Mouse (Mus musculus): ENCODE data around the gene Uba5. TPM values are rescaled to one million over a fixed set of nuclear protein-coding genes. Genes with fewer than 3 reads are reported as not detected.

Gene Uba5
- polyA plus RNA-seq, 1 experiment from 2014 or later: 50.4 TPM

DNA sequence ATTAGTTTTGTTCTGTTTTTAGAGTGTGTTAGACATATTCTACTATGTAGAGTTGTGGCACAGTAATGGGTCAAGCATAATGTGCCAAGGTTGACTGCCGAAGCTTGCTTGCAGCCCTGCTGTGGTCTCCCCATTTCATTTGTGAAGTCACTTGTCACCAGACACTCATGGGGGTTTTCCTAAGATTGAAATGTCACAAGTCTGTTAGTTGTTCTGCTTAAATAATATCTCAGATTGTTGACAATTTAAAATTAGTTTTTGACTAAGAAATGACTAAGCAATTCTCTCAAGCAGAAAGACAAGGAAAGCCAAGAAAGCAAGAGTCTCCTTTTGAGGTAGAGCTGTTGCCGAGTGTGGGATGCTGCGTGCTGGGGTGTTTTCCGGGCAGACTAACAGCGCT lies 30.0 kb upstream of the Uba5 start:
- Histone ChIP-seq H3K9me3 (no peaks in the 10 kb centered on the region), H3K4me1 (peaks cover 9% of the 10 kb centered on the region), H3K4me3 (no peak overlapping the region), H3K27me3 (no peaks in the 10 kb centered on the region), H3K27ac (no peak overlapping the region), H3K4me2 (no peak overlapping the region), H3K9ac (no peak overlapping the region), H3K36me3 (no peaks in the 10 kb centered on the region)
- 89% methylated on average over 5 of the region's 5 CpGs for WGBS
- no peak for ATAC-seq (ENCODE audit: borderline replicate concordance, extremely low read depth, low FRiP score, low TSS enrichment)

- no peaks in the 10 kb centered on the region for H3K27me3 ChIP-seq
- peak; percentile 55; the same call in 1 of the 2 replicates for ATAC-seq (ENCODE audit: borderline replicate concordance, extremely low read depth, low FRiP score, low TSS enrichment)
- H3K4me1 ChIP-seq: peaks cover 10% of the 10 kb centered on the region
- peak overlapping the region; percentile 75 for H3K27ac ChIP-seq
- 38% methylated on average over 8 of the region's 8 CpGs for WGBS
- H3K4me3 ChIP-seq: no peak overlapping the region
- H3K9me3 ChIP-seq: no peaks in the 10 kb centered on the region
- H3K9ac ChIP-seq: no peak overlapping the region
- no peaks in the 10 kb centered on the region for H3K36me3 ChIP-seq
- H3K4me2 ChIP-seq: 0 out of 2 replicates have a peak overlapping the region, but pooled peaks have one; percentile 1
These were observed 25.6 kb upstream of the Uba5 start for GRCm38 (mm10) chr9:104088555-104088954.

GRCm38 (mm10) chr9:104085730-104086429 lies 22.9 kb upstream of the Uba5 start:
- H3K4me1 ChIP-seq: peaks cover 10% of the 10 kb centered on the region
- H3K9ac ChIP-seq: no peak overlapping the region
- no peaks in the 10 kb centered on the region for H3K36me3 ChIP-seq
- H3K4me2 ChIP-seq: no peak overlapping the region
- H3K4me3 ChIP-seq: no peak overlapping the region
- no peaks in the 10 kb centered on the region for H3K27me3 ChIP-seq
- H3K9me3 ChIP-seq: no peaks in the 10 kb centered on the region
- H3K27ac ChIP-seq: no peak overlapping the region
- WGBS: 58% methylated on average over 4 of the region's 4 CpGs
- ATAC-seq (ENCODE audit: borderline replicate concordance, extremely low read depth, low FRiP score, low TSS enrichment): no peak

- H3K4me1 ChIP-seq: no peaks in the 10 kb centered on the region
- no peak overlapping the region for H3K9ac ChIP-seq
- H3K27me3 ChIP-seq: no peaks in the 10 kb centered on the region
- no peak overlapping the region for H3K4me3 ChIP-seq
- H3K36me3 ChIP-seq: no peaks in the 10 kb centered on the region
- H3K9me3 ChIP-seq: no peaks in the 10 kb centered on the region
- 70% methylated on average over 3 of the region's 3 CpGs for WGBS
- H3K4me2 ChIP-seq: no peak overlapping the region
- no peak for ATAC-seq (ENCODE audit: borderline replicate concordance, extremely low read depth, low FRiP score, low TSS enrichment)
- H3K27ac ChIP-seq: no peak overlapping the region
These were observed 17.1 kb upstream of the Uba5 start for GRCm38 (mm10) chr9:104080038-104080437.

GRCm38 (mm10) chr9:104079379-104079778 lies 16.4 kb upstream of the Uba5 start:
- H3K4me3 ChIP-seq: no peak overlapping the region
- no peaks in the 10 kb centered on the region for H3K36me3 ChIP-seq
- ATAC-seq (ENCODE audit: borderline replicate concordance, extremely low read depth, low FRiP score, low TSS enrichment): no peak
- no peak overlapping the region for H3K27ac ChIP-seq
- H3K4me2 ChIP-seq: no peak overlapping the region
- 44% methylated on average over 5 of the region's 5 CpGs for WGBS
- H3K9me3 ChIP-seq: no peaks in the 10 kb centered on the region
- H3K27me3 ChIP-seq: no peaks in the 10 kb centered on the region
- H3K4me1 ChIP-seq: no peaks in the 10 kb centered on the region
- no peak overlapping the region for H3K9ac ChIP-seq

DNA sequence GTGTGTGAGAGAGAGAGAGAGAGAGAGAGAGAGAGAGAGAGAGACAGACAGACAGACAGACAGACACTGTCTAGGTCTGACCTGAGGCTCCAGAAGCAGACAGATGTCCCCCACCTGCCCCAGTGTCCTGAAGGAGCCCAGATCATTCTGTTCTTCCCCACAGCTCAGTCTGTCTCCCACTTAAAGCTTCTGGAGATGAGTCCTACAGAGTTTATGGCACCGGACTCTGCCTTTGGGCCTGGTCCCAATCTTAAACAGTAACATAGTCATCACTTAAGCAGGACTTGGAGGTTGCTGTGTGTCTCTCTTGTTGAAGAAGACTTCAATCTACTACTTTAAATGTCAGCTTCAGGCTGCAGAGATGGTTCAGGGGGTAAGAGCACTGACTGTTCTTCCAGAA lies 15.8 kb upstream of the Uba5 start:
- Histone ChIP-seq H3K9me3 (no peaks in the 10 kb centered on the region), H3K4me1 (no peaks in the 10 kb centered on the region), H3K27ac (no peak overlapping the region), H3K4me3 (no peak overlapping the region), H3K4me2 (no peak overlapping the region), H3K36me3 (no peaks in the 10 kb centered on the region), H3K27me3 (no peaks in the 10 kb centered on the region), H3K9ac (no peak overlapping the region)
- 95% methylated on average over 1 of the region's 1 CpGs for WGBS
- ATAC-seq (ENCODE audit: borderline replicate concordance, extremely low read depth, low FRiP score, low TSS enrichment): no peak

- Histone ChIP-seq H3K36me3 (no peaks in the 10 kb centered on the region), H3K27ac (no peak overlapping the region), H3K4me1 (no peaks in the 10 kb centered on the region), H3K4me3 (no peak overlapping the region), H3K4me2 (no peak overlapping the region), H3K27me3 (no peaks in the 10 kb centered on the region), H3K9ac (no peak overlapping the region), H3K9me3 (no peaks in the 10 kb centered on the region)
- WGBS: 64% methylated on average over 2 of the region's 2 CpGs
- no peak for ATAC-seq (ENCODE audit: borderline replicate concordance, extremely low read depth, low FRiP score, low TSS enrichment)
These were observed 12.9 kb upstream of the Uba5 start for GRCm38 (mm10) chr9:104075808-104076207.

- Histone ChIP-seq H3K4me2 (no peak overlapping the region), H3K9ac (no peak overlapping the region), H3K27me3 (no peaks in the 10 kb centered on the region), H3K4me3 (no peak overlapping the region), H3K4me1 (no peaks in the 10 kb centered on the region), H3K27ac (no peak overlapping the region), H3K9me3 (no peaks in the 10 kb centered on the region), H3K36me3 (no peaks in the 10 kb centered on the region)
- 67% methylated on average over 8 of the region's 8 CpGs for WGBS
- ATAC-seq (ENCODE audit: borderline replicate concordance, extremely low read depth, low FRiP score, low TSS enrichment): no peak
These were observed 8.1 kb upstream of the Uba5 start for GRCm38 (mm10) chr9:104070863-104071604.

DNA sequence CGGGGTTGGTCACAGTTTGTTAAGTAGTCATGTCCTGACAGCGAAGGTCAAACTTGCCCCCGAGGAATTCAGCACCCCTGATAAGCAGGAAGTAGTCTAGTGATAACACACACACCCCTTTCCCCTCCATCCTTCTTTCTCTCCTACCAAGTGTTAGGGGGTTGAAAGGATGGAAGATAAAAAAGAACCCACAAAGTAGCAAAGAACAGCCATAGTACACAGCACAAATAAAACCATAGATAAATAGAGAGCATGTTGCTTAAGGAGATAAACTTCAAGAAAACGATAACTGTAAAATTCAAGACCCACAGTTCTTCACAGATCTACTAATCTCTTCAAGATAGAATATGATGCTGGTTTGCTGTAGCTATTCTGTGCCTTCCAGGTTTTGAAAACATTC lies 7.3 kb upstream of the Uba5 start:
- Histone ChIP-seq H3K9ac (no peak overlapping the region), H3K27me3 (no peaks in the 10 kb centered on the region), H3K9me3 (no peaks in the 10 kb centered on the region), H3K36me3 (no peaks in the 10 kb centered on the region), H3K4me3 (no peak overlapping the region), H3K27ac (no peak overlapping the region), H3K4me2 (no peak overlapping the region), H3K4me1 (no peaks in the 10 kb centered on the region)
- ATAC-seq (ENCODE audit: borderline replicate concordance, extremely low read depth, low FRiP score, low TSS enrichment): no peak
- 66% methylated on average over 4 of the region's 4 CpGs for WGBS

- Histone ChIP-seq H3K4me2 (no peak overlapping the region), H3K36me3 (peaks cover 13% of the 10 kb centered on the region), H3K27me3 (no peaks in the 10 kb centered on the region), H3K9me3 (no peaks in the 10 kb centered on the region), H3K4me3 (no peak overlapping the region), H3K4me1 (peaks cover 18% of the 10 kb centered on the region), H3K9ac (no peak overlapping the region), H3K27ac (no peak overlapping the region)
- no peak for ATAC-seq (ENCODE audit: borderline replicate concordance, extremely low read depth, low FRiP score, low TSS enrichment)
- WGBS: 18% methylated on average over 1 of the region's 1 CpGs
These were observed 1.6 kb upstream of the Uba5 start for GRCm38 (mm10) chr9:104064571-104064970.

- Histone ChIP-seq H3K9ac (peak within 1 kb of the TSS; percentile 86), H3K4me1 (peaks cover 18% of the 10 kb centered on the region), H3K4me3 (peak within 1 kb of the TSS; percentile 99), H3K4me2 (peak within 1 kb of the TSS; percentile 89), H3K9me3 (no peaks in the 10 kb centered on the region), H3K36me3 (peaks cover 15% of the 10 kb centered on the region), H3K27me3 (no peaks in the 10 kb centered on the region), H3K27ac (peak within 1 kb of the TSS; percentile 76)
- 0% methylated on average over 30 of the region's 30 CpGs for WGBS
- ATAC-seq (ENCODE audit: borderline replicate concordance, extremely low read depth, low FRiP score, low TSS enrichment): peak; percentile 96
These were observed 469 bp upstream of the Uba5 start, which contains the start of gene Acad11 for GRCm38 (mm10) chr9:104063244-104063961. Gene Acad11 (plus strand): TSS chr9:104063377.

DNA sequence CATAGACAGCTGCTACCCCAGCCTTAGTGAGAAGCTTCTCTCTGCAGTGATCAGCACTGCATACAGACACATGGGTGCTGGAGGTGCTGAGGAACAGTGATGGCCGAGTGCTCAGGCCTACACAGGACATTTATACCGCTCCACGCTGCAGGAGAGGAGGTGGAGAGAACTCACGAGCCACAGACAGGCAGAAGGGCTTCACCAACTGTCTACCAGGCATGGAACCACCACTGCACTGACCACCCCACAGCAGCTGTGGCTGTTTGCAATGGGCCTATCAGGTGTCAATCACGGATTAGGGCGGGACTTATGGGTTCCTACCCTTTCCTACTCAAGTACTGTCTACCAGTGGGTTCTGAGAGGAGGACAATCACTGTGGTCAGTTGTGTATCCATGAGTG lies 11.9 kb downstream of the Uba5 start:
- no peaks in the 10 kb centered on the region for H3K27me3 ChIP-seq
- WGBS: 93% methylated on average over 6 of the region's 6 CpGs
- H3K9me3 ChIP-seq: no peaks in the 10 kb centered on the region
- no peak overlapping the region for H3K4me3 ChIP-seq
- no peak overlapping the region for H3K9ac ChIP-seq
- no peak overlapping the region for H3K27ac ChIP-seq
- H3K36me3 ChIP-seq: peaks cover 87% of the 10 kb centered on the region
- H3K4me1 ChIP-seq: no peaks in the 10 kb centered on the region
- H3K4me2 ChIP-seq: no peak overlapping the region
- no peak for ATAC-seq (ENCODE audit: borderline replicate concordance, extremely low read depth, low FRiP score, low TSS enrichment)
